9 mouse cellular contexts compared by ENCODE assay signal in genomic region chr9:56075264-56075663, GRCm38 (mm10). TPM values are rescaled to one million over a fixed set of nuclear protein-coding genes. Genes with fewer than 3 reads are reported as not detected.
A peak's percentile ranks its signal among the peaks of the same experiment; 100 is the strongest.
DNase-seq lines count a peak whose midpoint lies in the region; ATAC-seq and TF ChIP-seq lines count a peak whose summit lies in the region.
"Had no signal": no experiment of that assay in that cellular context is flagged by ENCODE, and none has a peak within 500 bp of the region (broad histone marks: within the 10 kb centered on the region; RNA-seq: fewer than 3 reads in every experiment).

No protein-coding gene starts in this region.

- no peak overlapping the region for H3K4me3 ChIP-seq in embryonic facial prominence, embryonic 14.5 days (ENCODE audit: low read depth, low read length)
- no peak overlapping the region for H3K4me3 ChIP-seq in heart, embryonic 10.5 days
- no peak overlapping the region for H3K4me3 ChIP-seq in limb, embryonic 14.5 days (replicated peaks; ENCODE audit: low read length)
- H3K4me3 ChIP-seq: erythroblast, embryonic 14.5 days had no signal

- 4% methylated on average over 4 of the region's 4 CpGs for WGBS in embryonic facial prominence, embryonic 14.5 days
- 8% methylated on average over 4 of the region's 4 CpGs for WGBS in heart, embryonic 10.5 days
- WGBS in limb, embryonic 14.5 days, result 12% methylated on average over 4 of the region's 4 CpGs

- no peak overlapping the region for H3K4me2 ChIP-seq in embryonic facial prominence, embryonic 14.5 days (ENCODE audit: low read depth, low read length)
- H3K4me2 ChIP-seq in limb, embryonic 14.5 days (replicated peaks; ENCODE audit: low read depth, low read length, severe bottlenecking), result no peak overlapping the region

- 0 out of 2 replicates have a peak, but pooled peaks cover 6% of the 10 kb centered on the region for H3K36me3 ChIP-seq in embryonic facial prominence, embryonic 14.5 days (ENCODE audit: control insufficient read depth, insufficient read depth, low read length)
- peaks cover 15% of the 10 kb centered on the region; the same call in 1 of the 2 replicates for H3K36me3 ChIP-seq in heart, embryonic 10.5 days
- peaks cover 14% of the 10 kb centered on the region; the same call in 1 of the 2 replicates for H3K36me3 ChIP-seq in limb, embryonic 14.5 days (ENCODE audit: control insufficient read depth, insufficient read depth, low read length)
- H3K36me3 ChIP-seq in splenic B cell, adult 2 months (ENCODE audit: control insufficient read depth, insufficient read depth, low read length, poor library complexity, severe bottlenecking), result no peaks in the 10 kb centered on the region

- no peak for TF ChIP-seq POLR2A in limb, embryonic 14.5 days (IDR thresholded peaks at IDR 0.05; ENCODE audit: borderline replicate concordance, extremely low read depth, insufficient read depth, insufficient read length)

- ATAC-seq in embryonic facial prominence, embryonic 14.5 days (ENCODE audit: low read depth), result peak; percentile 58
- no peak; the same call in 1 of the 2 replicates for ATAC-seq in limb, embryonic 14.5 days (ENCODE audit: low FRiP score, low read depth)
- ATAC-seq in monocyte, adult 5-6 weeks (replicated peaks; ENCODE audit: insufficient number of reproducible peaks, low FRiP score, low TSS enrichment, poor library complexity, severe bottlenecking), result peak; percentile 82

- H3K9me3 ChIP-seq in embryonic facial prominence, embryonic 14.5 days (ENCODE audit: control insufficient read depth, low read length), result no peaks in the 10 kb centered on the region
- H3K9me3 ChIP-seq in heart, embryonic 10.5 days, result no peaks in the 10 kb centered on the region
- no peaks in the 10 kb centered on the region for H3K9me3 ChIP-seq in limb, embryonic 14.5 days (ENCODE audit: control insufficient read depth, low read length)

- peak overlapping the region; percentile 56; the same call in 1 of the 2 replicates for H3K27ac ChIP-seq in embryonic facial prominence, embryonic 14.5 days (replicated peaks; ENCODE audit: low read depth, low read length)
- H3K27ac ChIP-seq in heart, embryonic 10.5 days, result peak overlapping the region; percentile 84
- H3K27ac ChIP-seq in limb, embryonic 14.5 days (replicated peaks; ENCODE audit: low read depth, low read length), result peak overlapping the region; percentile 26; the same call in 1 of the 2 replicates

- peaks cover 9% of the 10 kb centered on the region; the same call in 1 of the 2 replicates for H3K4me1 ChIP-seq in embryonic facial prominence, embryonic 14.5 days (ENCODE audit: control insufficient read depth, insufficient read depth, low read length)
- peaks cover 18% of the 10 kb centered on the region for H3K4me1 ChIP-seq in heart, embryonic 10.5 days
- H3K4me1 ChIP-seq in limb, embryonic 14.5 days (ENCODE audit: control insufficient read depth, insufficient read depth, low read length), result peaks cover 14% of the 10 kb centered on the region

- H3K27me3 ChIP-seq in embryonic facial prominence, embryonic 14.5 days (replicated peaks; ENCODE audit: control insufficient read depth, insufficient read depth, low read length), result no peaks in the 10 kb centered on the region
- H3K27me3 ChIP-seq in heart, embryonic 10.5 days (ENCODE audit: insufficient read depth, poor library complexity, severe bottlenecking), result no peaks in the 10 kb centered on the region
- no peaks in the 10 kb centered on the region for H3K27me3 ChIP-seq in limb, embryonic 14.5 days (ENCODE audit: control insufficient read depth, insufficient read depth, low read length)
- no peaks in the 10 kb centered on the region for H3K27me3 ChIP-seq in splenic B cell, adult 2 months (ENCODE audit: control insufficient read depth, insufficient read depth, low read length, poor library complexity, severe bottlenecking)

- H3K9ac ChIP-seq in embryonic facial prominence, embryonic 14.5 days (ENCODE audit: low read depth, low read length), result no peak overlapping the region
- H3K9ac ChIP-seq in limb, embryonic 14.5 days (ENCODE audit: low read depth, low read length, severe bottlenecking), result no peak overlapping the region

- peak; percentile 86 for DNase-seq in CD4-positive helper T cell, adult 2 months (ENCODE audit: low read depth, low spot score)
- peak; percentile 45 for DNase-seq in adrenal gland, postnatal 25 days
- peak; percentile 92 for DNase-seq in embryonic facial prominence, embryonic 14.5 days (ENCODE audit: low spot score)
- DNase-seq in heart, embryonic 10.5 days (ENCODE audit: low spot score), result peak; percentile 89
- peak; percentile 68 to 79 for DNase-seq in kidney, adult 8-10 months
- DNase-seq in limb, embryonic 14.5 days (ENCODE audit: low spot score), result peak; percentile 75
- peak; percentile 88 for DNase-seq in splenic B cell, adult 2 months (ENCODE audit: low read depth, low spot score)

RNA-seq across cellular contexts. Expression of gene Pstpip1, which starts 14.5 kb away (rescaled TPM):
- 0.76 and 0.90 TPM in 2 replicates for total RNA-seq in adrenal gland, postnatal 25 days (2021)
- polyA plus RNA-seq in embryonic facial prominence, embryonic 14.5 days (2014; fragmentation: Nextera tagmentation; extraction: Ambion mirVana), result 2.1 and 3.4 TPM in 2 replicates
- polyA plus RNA-seq in heart, embryonic 10.5 days (2016; fragmentation: Nextera tagmentation; extraction: Ambion mirVana), result 0.58 and 1.2 TPM in 2 replicates
- polyA plus RNA-seq in limb, embryonic 14.5 days (2012; rRNA removed), result 2.6 and 4.3 TPM in 2 replicates
- polyA plus RNA-seq in limb, embryonic 14.5 days (2014; fragmentation: Nextera tagmentation; extraction: Ambion mirVana), result 1.3 and 1.4 TPM in 2 replicates
- 114 to 190 TPM (median 131 TPM) in 3 replicates for total RNA-seq in monocyte, adult 5-6 weeks (2017)

RNA-seq across cellular contexts. Expression of gene Rcn2, which starts 33.6 kb away (rescaled TPM):
- total RNA-seq in adrenal gland, postnatal 25 days (2021), result 30.7 and 40.7 TPM in 2 replicates
- polyA plus RNA-seq in embryonic facial prominence, embryonic 14.5 days (2014; fragmentation: Nextera tagmentation; extraction: Ambion mirVana), result 250 and 274 TPM in 2 replicates
- 182 and 205 TPM in 2 replicates for polyA plus RNA-seq in heart, embryonic 10.5 days (2016; fragmentation: Nextera tagmentation; extraction: Ambion mirVana)
- 176 and 181 TPM in 2 replicates for polyA plus RNA-seq in limb, embryonic 14.5 days (2012; rRNA removed)
- 266 and 280 TPM in 2 replicates for polyA plus RNA-seq in limb, embryonic 14.5 days (2014; fragmentation: Nextera tagmentation; extraction: Ambion mirVana)
- 19.6 to 27.3 TPM (median 26.5 TPM) in 3 replicates for total RNA-seq in monocyte, adult 5-6 weeks (2017)

Comparison
In these comparisons a context has a peak if more than half of its experiments do, and no peak if none do; other contexts are left out.
1. H3K27ac ChIP-seq: peak in every context shown above with its lines; median percentile 84 in heart, embryonic 10.5 days; 56 in embryonic facial prominence, embryonic 14.5 days; 26 in limb, embryonic 14.5 days.